Mouse (Mus musculus) brain, embryonic 14.5 days (tissue): ENCODE results near the gene Mpp3.

Source experiments
- CTCF ChIP-seq: fragments of 200-500 bp; IDR thresholded peaks from 2 replicates; pipeline ENCODE4 v1.5.1; 2012; ENCODE audit warnings: inconsistent platforms, mild to moderate bottlenecking, moderate library complexity, borderline replicate concordance; ENCODE audit not compliant: insufficient read depth, insufficient read length; ENCODE audit errors: extremely low read depth
- POLR2A ChIP-seq: fragments of 200-500 bp; IDR thresholded peaks from 2 replicates; pipeline ENCODE4 v1.6.1; 2012; ENCODE audit warnings: mild to moderate bottlenecking, inconsistent platforms, borderline replicate concordance; ENCODE audit not compliant: poor library complexity, insufficient read depth, insufficient read length, severe bottlenecking; ENCODE audit errors: extremely low read depth

GRCm38 (mm10) chr11:102061236-102061940 lies 33.1 kb upstream of the Mpp3 start:
- TF ChIP-seq CTCF (peak; percentile 99), POLR2A (no peak)
